Mouse (Mus musculus): ENCODE data around the gene Ppp3r2. TPM values are rescaled to one million over a fixed set of nuclear protein-coding genes. Genes with fewer than 3 reads are reported as not detected.

Gene Ppp3r2
- 0.32 and 0.35 TPM in 2 replicates for polyA plus RNA-seq (2012; rRNA removed)

GRCm38 (mm10) chr4:49681812-49682211 is at the start of gene Ppp3r2:
Ppp3r2 (minus strand) TSS chr4:49682024.

GRCm38 (mm10) chr4:49631319-49632138 is 50.3 kb downstream of the Ppp3r2 start, which contains the start of gene Rnf20:
Rnf20 (plus strand) TSS chr4:49632006.

Other genes with a start within 250 kb of the Ppp3r2 start
- gene Acnat1, start 208.1 kb downstream of the Ppp3r2 start, polyA plus RNA-seq (2012; rRNA removed), result 0.05 and 0.12 TPM in 2 replicates
- 0.09 and 0.12 TPM in 2 replicates for gene Baat, start 175.5 kb downstream of the Ppp3r2 start, polyA plus RNA-seq (2012; rRNA removed)
- 26.1 and 27.6 TPM in 2 replicates for gene Mrpl50, start 160.9 kb downstream of the Ppp3r2 start, polyA plus RNA-seq (2012; rRNA removed)
- 6.7 and 6.9 TPM in 2 replicates for gene Zfp189, start 160.8 kb downstream of the Ppp3r2 start, polyA plus RNA-seq (2012; rRNA removed)
- gene Aldob, start 132.5 kb downstream of the Ppp3r2 start, polyA plus RNA-seq (2012; rRNA removed), result 1.4 and 2.0 TPM in 2 replicates
- 83.6 and 89.8 TPM in 2 replicates for gene Tmem246, start 84.1 kb downstream of the Ppp3r2 start, polyA plus RNA-seq (2012; rRNA removed)
- 63.5 and 64.4 TPM in 2 replicates for gene Rnf20, start 50.0 kb downstream of the Ppp3r2 start, polyA plus RNA-seq (2012; rRNA removed)
- gene Grin3a, start 163.7 kb upstream of the Ppp3r2 start, polyA plus RNA-seq (2012; rRNA removed), result 24.5 and 28.5 TPM in 2 replicates